Mouse (Mus musculus) myocyte (in vitro differentiated cells): Measurements from ENCODE around the gene Atp8b2.

Experiments used
- POLR2A ChIP-seq: IDR thresholded peaks from one replicate; pipeline ENCODE4 v1.6.1; 2011; ENCODE audit warnings: low read depth, mild to moderate bottlenecking, control low read depth, moderate library complexity; ENCODE audit not compliant: insufficient read length
- TCF12 ChIP-seq: IDR thresholded peaks from one replicate; pipeline ENCODE4 v1.6.1; 2011; ENCODE audit warnings: mild to moderate bottlenecking, control low read depth; ENCODE audit not compliant: poor library complexity, insufficient read depth, severe bottlenecking

- TF ChIP-seq TCF12 (no peak), POLR2A (no peak)
Observed at GRCm38 (mm10) chr3:89936495-89936894, 26.8 kb downstream of the Atp8b2 start.
